Mouse (Mus musculus) brain, embryonic 14.5 days (tissue): ENCODE results near the gene Ubash3a.

Experiments
- CTCF ChIP-seq: fragments of 200-500 bp; IDR thresholded peaks from 2 replicates; pipeline ENCODE4 v1.5.1; 2012; ENCODE audit warnings: inconsistent platforms, mild to moderate bottlenecking, moderate library complexity, borderline replicate concordance; ENCODE audit not compliant: insufficient read depth, insufficient read length; ENCODE audit errors: extremely low read depth
- POLR2A ChIP-seq: fragments of 200-500 bp; IDR thresholded peaks from 2 replicates; pipeline ENCODE4 v1.6.1; 2012; ENCODE audit warnings: mild to moderate bottlenecking, inconsistent platforms, borderline replicate concordance; ENCODE audit not compliant: poor library complexity, insufficient read depth, insufficient read length, severe bottlenecking; ENCODE audit errors: extremely low read depth

DNA sequence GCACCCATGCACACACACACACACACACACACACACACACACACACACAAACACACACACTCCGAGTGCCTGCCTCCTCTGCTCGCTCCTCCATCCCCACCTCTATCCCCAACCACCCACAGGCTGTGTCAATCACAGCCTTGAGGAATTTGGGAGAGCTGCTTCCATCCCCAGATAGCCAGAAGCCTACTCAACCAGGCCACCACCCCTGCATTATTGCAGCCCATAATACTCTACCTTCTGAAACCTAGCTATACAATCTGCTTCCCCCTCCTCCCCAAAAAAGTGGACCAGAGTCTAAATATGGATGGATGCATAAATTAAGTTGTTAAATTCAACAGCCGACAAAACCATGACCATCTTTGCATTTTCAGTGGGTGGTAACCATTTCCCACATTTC is 18.7 kb downstream of the Ubash3a start:
- TF ChIP-seq POLR2A = no peak
- no peak for TF ChIP-seq CTCF
